Mouse (Mus musculus) bone marrow macrophage, adult 2 months (primary cell): ENCODE data around the gene Snapc3.

Experiments used
- CTCF ChIP-seq: IDR thresholded peaks from 2 replicates; pipeline ENCODE4 v1.5.1; 2012; ENCODE audit warnings: low read depth, mild to moderate bottlenecking, low read length, moderate library complexity
- POLR2A ChIP-seq: IDR thresholded peaks from 2 replicates; pipeline ENCODE4 v1.6.1; 2012; ENCODE audit warnings: mild to moderate bottlenecking, low read depth, low read length, borderline replicate concordance

GRCm38 (mm10) chr4:83375650-83376049 is 41.9 kb upstream of the Snapc3 start:
- TF ChIP-seq POLR2A (no peak), CTCF (no peak)
